Mouse (Mus musculus) kidney, adult 2 months (tissue): ENCODE results near the gene 5730596B20Rik. TPM values are rescaled to one million over a fixed set of nuclear protein-coding genes. Genes with fewer than 3 reads are reported as not detected.

Experiments
- DNase-seq: peaks from one replicate; pipeline ENCODE4 v3.0.0; 2021
- H3K27ac ChIP-seq: fragments of 200-500 bp; 2 replicates; pipeline ENCODE4 v1.5.1; 2012; ENCODE audit warnings: low read depth, low read length, control low read depth, inconsistent platforms; ENCODE audit not compliant: insufficient read depth
- H3K27me3 ChIP-seq: fragments of 200-500 bp; replicated peaks from 2 replicates; pipeline ENCODE4 v1.6.1; 2012; ENCODE audit warnings: mild to moderate bottlenecking, moderate library complexity, low read length, inconsistent platforms; ENCODE audit not compliant: control insufficient read depth, insufficient read depth
- H3K36me3 ChIP-seq: fragments of 200-500 bp; 2 replicates; pipeline ENCODE4 v1.6.1; 2012; ENCODE audit warnings: mild to moderate bottlenecking, moderate library complexity, low read length, inconsistent platforms; ENCODE audit not compliant: control insufficient read depth, insufficient read depth
- H3K4me1 ChIP-seq: fragments of 200-500 bp; 2 replicates; pipeline ENCODE4 v1.6.1; 2011; ENCODE audit warnings: low read length; ENCODE audit not compliant: control insufficient read depth, insufficient read depth
- H3K4me3 ChIP-seq: fragments of 200-500 bp; 2 replicates; pipeline ENCODE4 v1.5.1; 2011; ENCODE audit warnings: mild to moderate bottlenecking, low read depth, low read length, control low read depth; ENCODE audit not compliant: insufficient read depth
- CTCF ChIP-seq: fragments of 200-500 bp; conservative IDR thresholded peaks from 2 replicates; pipeline ENCODE4 v1.5.1; 2011; ENCODE audit warnings: low read depth, mild to moderate bottlenecking, control low read depth, low read length, moderate library complexity, mixed read lengths; ENCODE audit not compliant: insufficient read depth, insufficient read length
- POLR2A ChIP-seq: fragments of 200-500 bp; IDR thresholded peaks from one replicate; pipeline ENCODE4 v1.6.1; 2011; ENCODE audit warnings: low read depth, low read length, control low read depth
- WGBS: fragments of 180-500 bp; shearing (Covaris S2); methylation state at CpG from one replicate; pipeline ENCODE4 v1.1.7; 2018; 5-methylcytosine and 5-hydroxymethylcytosine counted together
- polyA plus RNA-seq: library from polyadenylated mRNA; depleted of rRNA; stranded (reverse); fragments of >200 nt; gene quantifications from 2 replicates; pipeline ENCODE4 v1.2.3, GENCODE M21; 2012

5730596B20Rik gene
- polyA plus RNA-seq, 1 experiment: 0.19 TPM

- DNase-seq: peak; percentile 34
- 28% methylated on average over 6 of the region's 6 CpGs for WGBS
- peaks cover 32% of the 10 kb centered on the region; the same call in 1 of the 2 replicates for H3K4me1 ChIP-seq
- peak overlapping the region; percentile 59 for H3K27ac ChIP-seq
- TF ChIP-seq POLR2A: no peak
- no peak for TF ChIP-seq CTCF
- H3K27me3 ChIP-seq: no peaks in the 10 kb centered on the region
- no peaks in the 10 kb centered on the region for H3K36me3 ChIP-seq
- peak overlapping the region; percentile 29 for H3K4me3 ChIP-seq
Measured at GRCm38 (mm10) chr6:52176391-52176790, 907 bp upstream of the 5730596B20Rik start.

- no peak for TF ChIP-seq POLR2A
- no peak for TF ChIP-seq CTCF
- 38% methylated on average over 9 of the region's 9 CpGs for WGBS
- Histone ChIP-seq H3K4me3 (peak overlapping the region; percentile 16; the same call in 1 of the 2 replicates), H3K27me3 (no peaks in the 10 kb centered on the region), H3K27ac (peak overlapping the region; percentile 35; the same call in 1 of the 2 replicates), H3K36me3 (no peaks in the 10 kb centered on the region), H3K4me1 (peaks cover 32% of the 10 kb centered on the region; the same call in 1 of the 2 replicates)
- no peak for DNase-seq
Measured at GRCm38 (mm10) chr6:52177806-52178205, 508 bp downstream of the 5730596B20Rik start.

- H3K27ac ChIP-seq: peak overlapping the region; percentile 32; the same call in 1 of the 2 replicates
- H3K4me3 ChIP-seq: no peak overlapping the region
- H3K4me1 ChIP-seq: peaks cover 38% of the 10 kb centered on the region
- DNase-seq: no peak
- no peaks in the 10 kb centered on the region for H3K36me3 ChIP-seq
- no peaks in the 10 kb centered on the region for H3K27me3 ChIP-seq
- 28% methylated on average over 4 of the region's 4 CpGs for WGBS
- TF ChIP-seq CTCF (no peak), POLR2A (no peak)
Measured at GRCm38 (mm10) chr6:52178918-52179665, 1.8 kb downstream of the 5730596B20Rik start.

- Histone ChIP-seq H3K27ac (peak overlapping the region; percentile 32; the same call in 1 of the 2 replicates), H3K4me1 (peaks cover 44% of the 10 kb centered on the region), H3K36me3 (no peaks in the 10 kb centered on the region), H3K27me3 (no peaks in the 10 kb centered on the region), H3K4me3 (peak overlapping the region; percentile 20; the same call in 1 of the 2 replicates)
- peak; percentile 46 for DNase-seq
- 24% methylated on average over 10 of the region's 10 CpGs for WGBS
- TF ChIP-seq CTCF (no peak), POLR2A (no peak)
Measured at GRCm38 (mm10) chr6:52179690-52180089, 2.4 kb downstream of the 5730596B20Rik start.

GRCm38 (mm10) chr6:52180213-52180710 is 3.0 kb downstream of the 5730596B20Rik start:
- H3K27ac ChIP-seq: peak overlapping the region; percentile 47

GRCm38 (mm10) chr6:52180726-52181125 is 3.4 kb downstream of the 5730596B20Rik start:
- no peak overlapping the region for H3K27ac ChIP-seq
- H3K4me3 ChIP-seq: no peak overlapping the region
- H3K36me3 ChIP-seq: no peaks in the 10 kb centered on the region
- TF ChIP-seq CTCF (no peak), POLR2A (no peak)
- H3K4me1 ChIP-seq: peaks cover 44% of the 10 kb centered on the region
- DNase-seq: no peak
- no peaks in the 10 kb centered on the region for H3K27me3 ChIP-seq
- WGBS: 51% methylated on average over 3 of the region's 3 CpGs

More at GRCm38 (mm10) chr6:52180213-52180710, 3.0 kb downstream of the 5730596B20Rik start:
- no peak for DNase-seq
- 44% methylated on average over 11 of the region's 11 CpGs for WGBS
- Histone ChIP-seq H3K36me3 (no peaks in the 10 kb centered on the region), H3K4me3 (no peak overlapping the region; the same call in 1 of the 2 replicates), H3K4me1 (peaks cover 42% of the 10 kb centered on the region), H3K27me3 (no peaks in the 10 kb centered on the region)
- TF ChIP-seq POLR2A (no peak), CTCF (no peak)

GRCm38 (mm10) chr6:52182030-52182429 is 4.7 kb downstream of the 5730596B20Rik start:
- peak; percentile 77 for DNase-seq
- Histone ChIP-seq H3K27me3 (no peaks in the 10 kb centered on the region), H3K27ac (no peak overlapping the region; the same call in 1 of the 2 replicates), H3K4me3 (no peak overlapping the region), H3K36me3 (no peaks in the 10 kb centered on the region), H3K4me1 (peaks cover 44% of the 10 kb centered on the region)
- no peak for TF ChIP-seq POLR2A
- TF ChIP-seq CTCF: no peak
- 46% methylated on average over 2 of the region's 2 CpGs for WGBS
